Mouse (Mus musculus) kidney, adult 2 months (tissue): ENCODE results near the gene Nell2. TPM values are rescaled to one million over a fixed set of nuclear protein-coding genes. Genes with fewer than 3 reads are reported as not detected.
"Not testable (repeated sequence)": the region's sequence is repeated elsewhere in the genome, so short reads cannot be mapped to it uniquely, and the experiment has no call there.

Experiments used
- DNase-seq: peaks from one replicate; pipeline ENCODE4 v3.0.0; 2021
- H3K27ac ChIP-seq: fragments of 200-500 bp; 2 replicates; pipeline ENCODE4 v1.5.1; 2012; ENCODE audit warnings: low read depth, low read length, control low read depth, inconsistent platforms; ENCODE audit not compliant: insufficient read depth
- H3K27me3 ChIP-seq: fragments of 200-500 bp; replicated peaks from 2 replicates; pipeline ENCODE4 v1.6.1; 2012; ENCODE audit warnings: mild to moderate bottlenecking, moderate library complexity, low read length, inconsistent platforms; ENCODE audit not compliant: control insufficient read depth, insufficient read depth
- H3K36me3 ChIP-seq: fragments of 200-500 bp; 2 replicates; pipeline ENCODE4 v1.6.1; 2012; ENCODE audit warnings: mild to moderate bottlenecking, moderate library complexity, low read length, inconsistent platforms; ENCODE audit not compliant: control insufficient read depth, insufficient read depth
- H3K4me1 ChIP-seq: fragments of 200-500 bp; 2 replicates; pipeline ENCODE4 v1.6.1; 2011; ENCODE audit warnings: low read length; ENCODE audit not compliant: control insufficient read depth, insufficient read depth
- H3K4me3 ChIP-seq: fragments of 200-500 bp; 2 replicates; pipeline ENCODE4 v1.5.1; 2011; ENCODE audit warnings: mild to moderate bottlenecking, low read depth, low read length, control low read depth; ENCODE audit not compliant: insufficient read depth
- CTCF ChIP-seq: fragments of 200-500 bp; conservative IDR thresholded peaks from 2 replicates; pipeline ENCODE4 v1.5.1; 2011; ENCODE audit warnings: low read depth, mild to moderate bottlenecking, control low read depth, low read length, moderate library complexity, mixed read lengths; ENCODE audit not compliant: insufficient read depth, insufficient read length
- POLR2A ChIP-seq: fragments of 200-500 bp; IDR thresholded peaks from one replicate; pipeline ENCODE4 v1.6.1; 2011; ENCODE audit warnings: low read depth, low read length, control low read depth
- WGBS: fragments of 180-500 bp; shearing (Covaris S2); methylation state at CpG from one replicate; pipeline ENCODE4 v1.1.7; 2018; 5-methylcytosine and 5-hydroxymethylcytosine counted together
- polyA plus RNA-seq: library from polyadenylated mRNA; depleted of rRNA; stranded (reverse); fragments of >200 nt; gene quantifications from 2 replicates; pipeline ENCODE4 v1.2.3, GENCODE M21; 2012

Gene Nell2
- polyA plus RNA-seq, 1 experiment = 0.14 TPM

GRCm38 (mm10) chr15:95536724-95537123 is 8.4 kb upstream of the Nell2 start:
- H3K4me3 ChIP-seq = no peak overlapping the region
- TF ChIP-seq CTCF = no peak
- TF ChIP-seq POLR2A = no peak
- no peak for DNase-seq
- no peaks in the 10 kb centered on the region for H3K36me3 ChIP-seq
- WGBS = 74% methylated on average over 4 of the region's 4 CpGs
- no peak overlapping the region for H3K27ac ChIP-seq
- no peaks in the 10 kb centered on the region; the same call in 1 of the 2 replicates for H3K27me3 ChIP-seq
- no peaks in the 10 kb centered on the region for H3K4me1 ChIP-seq

DNA sequence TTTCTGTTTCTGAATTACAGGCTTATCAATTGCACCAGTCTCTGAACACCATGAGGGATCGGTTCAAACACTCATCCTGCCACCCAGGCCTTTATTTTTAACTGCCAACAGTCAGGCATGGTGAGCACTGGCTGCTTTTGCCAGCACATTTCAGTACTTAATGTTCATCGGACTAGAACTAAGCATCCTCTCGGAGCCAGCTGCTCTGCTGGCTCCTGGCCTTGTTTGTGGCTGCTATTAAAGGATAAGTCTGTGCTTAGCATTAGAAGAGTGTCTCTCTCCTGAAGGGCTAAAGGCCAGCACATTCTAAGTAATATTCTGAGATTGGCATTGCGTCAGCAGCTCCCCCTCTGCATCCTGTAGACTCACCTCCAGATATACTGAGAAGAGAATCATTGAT is 7.9 kb upstream of the Nell2 start:
- no peak overlapping the region for H3K27ac ChIP-seq
- no peak for DNase-seq
- no peaks in the 10 kb centered on the region for H3K4me1 ChIP-seq
- TF ChIP-seq CTCF (no peak), POLR2A (no peak)
- WGBS = 51% methylated on average over 4 of the region's 4 CpGs
- no peaks in the 10 kb centered on the region for H3K36me3 ChIP-seq
- H3K27me3 ChIP-seq = no peaks in the 10 kb centered on the region; the same call in 1 of the 2 replicates
- H3K4me3 ChIP-seq = no peak overlapping the region

DNA sequence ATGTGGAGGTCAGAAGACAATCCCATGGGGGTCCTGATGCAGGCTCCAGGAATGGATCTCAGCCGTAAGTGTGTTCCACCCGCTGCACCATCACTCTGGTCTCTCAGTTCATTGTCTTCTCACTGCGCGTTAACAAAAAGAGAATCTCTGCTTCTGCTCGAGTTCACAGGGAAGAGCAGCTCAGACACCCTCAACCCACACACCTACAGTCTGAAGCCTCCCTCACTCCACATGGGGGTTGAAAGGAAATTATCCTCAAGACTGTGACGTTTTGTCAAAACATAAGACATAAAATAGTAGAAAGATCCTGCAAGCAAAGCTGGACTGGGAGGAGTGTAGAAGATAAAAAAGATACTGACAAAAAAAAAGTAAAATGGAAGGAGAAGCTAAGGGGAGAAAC is 6.3 kb upstream of the Nell2 start:
- Histone ChIP-seq H3K4me1 (no peaks in the 10 kb centered on the region), H3K4me3 (no peak overlapping the region), H3K27me3 (no peaks in the 10 kb centered on the region; the same call in 1 of the 2 replicates), H3K36me3 (no peaks in the 10 kb centered on the region), H3K27ac (no peak overlapping the region)
- WGBS = 76% methylated on average over 6 of the region's 6 CpGs
- TF ChIP-seq POLR2A = no peak
- TF ChIP-seq CTCF = no peak
- DNase-seq = no peak

DNA sequence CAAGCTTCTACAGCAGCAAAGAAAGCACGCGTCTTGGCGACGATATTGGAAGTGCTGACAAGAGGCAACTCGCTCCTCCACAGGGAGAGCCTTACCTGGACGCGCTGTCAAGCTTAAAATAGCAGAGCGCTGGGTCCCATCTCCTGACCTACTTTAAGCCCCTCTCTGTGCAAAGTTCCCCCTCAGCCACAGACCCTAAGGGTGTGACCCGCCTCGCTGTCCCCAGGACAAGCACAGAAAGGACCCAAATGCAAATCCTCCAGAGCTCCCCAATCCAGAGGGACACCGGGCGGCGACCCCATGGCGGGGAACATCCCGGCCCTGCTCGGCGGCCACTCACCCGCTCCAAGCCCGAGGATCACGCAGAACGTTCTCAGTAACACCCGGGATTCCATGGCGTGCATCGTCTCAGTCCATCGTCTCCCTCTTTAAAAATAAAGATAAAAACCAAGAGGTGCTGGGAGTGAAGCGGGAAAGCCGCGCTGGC is 855 bp downstream of the Nell2 start:
- Histone ChIP-seq H3K4me1 (no peaks in the 10 kb centered on the region), H3K4me3 (no peak overlapping the region), H3K27ac (no peak overlapping the region), H3K27me3 (peaks cover 2% of the 10 kb centered on the region), H3K36me3 (no peaks in the 10 kb centered on the region)
- under 1% methylated on average over 28 of the region's 28 CpGs for WGBS
- TF ChIP-seq CTCF = no peak
- no peak for TF ChIP-seq POLR2A
- DNase-seq = no peak

DNA sequence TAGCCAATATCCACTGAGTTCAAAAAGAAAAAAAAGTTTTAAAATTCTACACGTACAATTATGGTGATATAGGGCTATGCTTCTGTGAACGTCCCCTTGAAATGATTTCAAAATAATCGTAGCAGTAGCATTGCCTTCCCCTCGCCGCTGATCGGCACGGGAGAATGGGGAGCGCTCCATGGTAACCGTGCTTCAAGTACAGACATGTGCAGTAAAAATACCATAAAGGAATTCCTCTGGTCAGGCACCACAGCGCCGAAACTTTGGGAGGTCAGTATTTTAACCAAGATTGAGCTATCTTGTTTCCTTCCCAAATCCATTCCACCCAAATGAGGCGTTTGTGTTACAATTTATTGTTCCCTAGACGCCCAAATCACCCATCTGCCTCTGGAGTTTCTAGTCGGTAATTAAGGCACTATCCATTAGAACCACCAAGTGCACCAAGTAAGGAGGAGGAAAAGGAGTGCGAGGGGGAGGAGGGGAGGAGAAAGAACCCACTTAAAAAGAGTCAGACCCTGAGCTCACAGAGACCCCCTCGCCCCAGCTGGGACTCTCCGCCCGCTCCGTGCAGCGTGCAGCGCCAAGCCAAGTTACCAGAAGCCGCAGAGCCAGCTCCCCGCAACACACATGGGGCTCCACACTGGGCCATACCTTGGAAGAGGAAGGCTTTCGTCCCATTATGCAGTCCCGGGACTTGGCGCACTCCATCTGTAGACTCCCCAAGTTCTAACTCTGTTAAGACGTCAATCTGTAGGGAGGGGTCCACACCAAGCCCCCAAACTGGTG is 1.5 kb downstream of the Nell2 start:
- 4% methylated on average over 27 of the region's 27 CpGs for WGBS
- Histone ChIP-seq H3K36me3 (no peaks in the 10 kb centered on the region), H3K4me1 (no peaks in the 10 kb centered on the region), H3K27me3 (peaks cover 2% of the 10 kb centered on the region), H3K4me3 (no peak overlapping the region), H3K27ac (no peak overlapping the region)
- no peak for TF ChIP-seq POLR2A
- no peak for TF ChIP-seq CTCF
- no peak for DNase-seq

DNA sequence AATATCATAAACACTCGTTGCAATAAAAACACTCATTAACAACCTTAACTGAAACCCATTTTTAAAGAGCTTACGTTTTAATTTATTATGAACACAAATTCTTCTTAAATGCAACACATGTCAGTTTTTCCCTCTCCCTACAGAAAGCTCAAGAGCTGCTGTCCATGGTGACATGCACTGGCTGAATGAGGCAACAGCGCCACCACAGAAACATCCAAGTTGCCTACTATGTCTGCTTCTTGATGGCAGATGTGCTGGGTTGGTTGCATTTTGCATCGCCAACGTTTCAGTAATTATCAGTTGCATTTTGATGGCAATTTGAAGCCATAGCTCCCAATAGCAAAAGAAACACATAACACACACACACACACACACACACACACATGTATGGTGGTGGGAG is 2.4 kb downstream of the Nell2 start:
- Histone ChIP-seq H3K4me1 (no peaks in the 10 kb centered on the region), H3K4me3 (no peak overlapping the region), H3K27ac (no peak overlapping the region), H3K36me3 (no peaks in the 10 kb centered on the region), H3K27me3 (peaks cover 2% of the 10 kb centered on the region)
- WGBS = 8% methylated on average over 5 of the region's 5 CpGs
- TF ChIP-seq POLR2A = no peak
- peak; percentile 29; the same call in 1 of the 2 replicates for TF ChIP-seq CTCF
- DNase-seq = no peak

DNA sequence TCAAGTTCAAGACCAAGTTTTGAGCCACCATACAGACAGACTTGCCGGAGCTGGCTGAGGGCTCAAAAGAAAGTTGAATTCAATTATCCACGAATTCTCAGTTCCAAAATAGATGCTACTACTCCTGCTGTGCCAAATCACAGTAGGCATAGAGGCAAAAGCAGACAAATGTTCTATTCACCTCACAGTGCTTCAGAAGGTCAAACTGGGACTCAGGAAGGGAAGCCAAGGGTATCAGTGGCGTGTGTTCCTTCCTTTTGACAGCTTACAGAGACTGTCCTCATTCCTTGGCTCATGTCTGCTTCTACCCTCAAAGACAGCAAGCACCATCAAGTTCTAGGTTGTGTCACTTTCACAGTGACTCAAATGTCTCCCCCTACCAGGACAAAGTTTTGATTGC is 10.2 kb downstream of the Nell2 start:
- 68% methylated on average over 3 of the region's 3 CpGs for WGBS
- Histone ChIP-seq H3K27ac (no peak overlapping the region), H3K36me3 (no peaks in the 10 kb centered on the region), H3K4me1 (no peaks in the 10 kb centered on the region), H3K27me3 (no peaks in the 10 kb centered on the region), H3K4me3 (no peak overlapping the region)
- TF ChIP-seq CTCF (no peak), POLR2A (no peak)
- DNase-seq = no peak

DNA sequence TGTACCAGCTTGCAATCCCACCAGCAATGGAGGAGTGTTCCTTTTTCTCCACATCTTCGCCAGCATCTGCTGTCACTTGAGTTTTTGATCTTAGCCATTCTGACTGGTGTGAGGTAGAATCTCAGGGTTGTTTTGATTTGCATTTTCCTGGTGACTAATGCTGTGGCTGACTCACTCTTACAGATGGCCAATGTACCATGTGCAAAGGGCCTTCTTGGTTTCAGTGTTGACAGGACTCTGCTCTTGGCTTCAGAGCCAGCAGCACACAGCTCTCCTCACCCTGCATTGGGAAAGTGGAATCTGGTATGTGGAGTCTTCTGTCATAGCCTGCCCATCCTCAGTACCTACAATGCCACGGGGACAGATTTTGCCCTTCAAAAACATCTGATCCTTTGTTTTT is 15.1 kb downstream of the Nell2 start:
- DNase-seq, H3K4me3 ChIP-seq, H3K27ac ChIP-seq, H3K4me1 ChIP-seq, H3K36me3 ChIP-seq, H3K27me3 ChIP-seq: not testable (repeated sequence)
- 67% methylated on average over 2 of the region's 2 CpGs for WGBS
